Mouse (Mus musculus) stomach, embryonic 16.5 days (tissue): ENCODE results near the gene Kiz. TPM values are rescaled to one million over a fixed set of nuclear protein-coding genes. Genes with fewer than 3 reads are reported as not detected.

Experiments
- ATAC-seq: fragments of 200-750 bp; cut with Nextera tagmentation; 2 replicates; pipeline ENCODE4 v1.8.0; 2017; ENCODE audit warnings: moderate number of reproducible peaks, moderate TSS enrichment; ENCODE audit not compliant: insufficient read depth, low FRiP score
- H3K27ac ChIP-seq: fragments of 300-500 bp; sonication (generic); 2 replicates; pipeline ENCODE4 v1.5.1; 2014; ENCODE audit warnings: low read length
- H3K27me3 ChIP-seq: fragments of 300-500 bp; sonication (generic); 2 replicates; pipeline ENCODE4 v1.6.1; 2014; ENCODE audit warnings: low read length, control low read depth, mixed read lengths; ENCODE audit not compliant: control insufficient read depth, insufficient read depth
- H3K36me3 ChIP-seq: fragments of 300-500 bp; sonication (generic); 2 replicates; pipeline ENCODE4 v1.6.1; 2014; ENCODE audit warnings: low read length; ENCODE audit not compliant: control insufficient read depth, insufficient read depth
- H3K4me1 ChIP-seq: fragments of 300-500 bp; sonication (generic); 2 replicates; pipeline ENCODE4 v1.6.1; 2014; ENCODE audit warnings: low read length, control low read depth, mixed read lengths; ENCODE audit not compliant: control insufficient read depth, insufficient read depth
- H3K4me2 ChIP-seq: fragments of 300-500 bp; sonication (generic); 2 replicates; pipeline ENCODE4 v1.6.1; 2014; ENCODE audit warnings: low read depth, low read length, mixed read lengths
- H3K4me3 ChIP-seq: fragments of 300-500 bp; sonication (generic); replicated peaks from 2 replicates; pipeline ENCODE4 v1.5.1; 2014; ENCODE audit warnings: mild to moderate bottlenecking, low read length
- H3K9ac ChIP-seq: fragments of 300-500 bp; sonication (generic); 2 replicates; pipeline ENCODE4 v1.6.1; 2014; ENCODE audit warnings: low read length
- H3K9me3 ChIP-seq: fragments of 300-500 bp; sonication (generic); replicated peaks from 2 replicates; pipeline ENCODE4 v1.6.1; 2016; ENCODE audit warnings: low read length, control low read depth; ENCODE audit not compliant: control insufficient read depth
- WGBS: fragments of 180-500 bp; shearing (Covaris S2); extraction: QIAGEN DNeasy Blood & Tissue Kit; methylation state at CpG from one replicate; pipeline ENCODE4 v1.1.7; 2014; 5-methylcytosine and 5-hydroxymethylcytosine counted together
- polyA plus RNA-seq: library from polyadenylated mRNA; unstranded; fragments of >200 nt; fragmentation: Nextera tagmentation; extraction: Ambion mirVana; gene quantifications from 2 replicates; pipeline ENCODE4 v1.2.1, GENCODE M21; 2015

Kiz gene
- polyA plus RNA-seq, 1 experiment from 2014 or later = 26.7 TPM

- H3K4me3 ChIP-seq = peak overlapping the region; percentile 79
- H3K27ac ChIP-seq = peak overlapping the region; percentile 98
- no peaks in the 10 kb centered on the region for H3K9me3 ChIP-seq
- H3K27me3 ChIP-seq = no peaks in the 10 kb centered on the region
- H3K9ac ChIP-seq = peak overlapping the region; percentile 89; the same call in 1 of the 2 replicates
- WGBS = 17% methylated on average over 15 of the region's 15 CpGs
- H3K4me1 ChIP-seq = peaks cover 14% of the 10 kb centered on the region
- peak overlapping the region; percentile 69 for H3K4me2 ChIP-seq
- ATAC-seq = no peak
- H3K36me3 ChIP-seq = no peaks in the 10 kb centered on the region
These were observed 158.6 kb downstream of the Kiz start for GRCm38 (mm10) chr2:147014101-147014886.

Other genes with a start within 250 kb of the Kiz start
- 67.4 and 67.8 TPM in 2 replicates for gene Xrn2, start 157.1 kb downstream of the Kiz start, polyA plus RNA-seq
- gene Nkx2-4, start 229.6 kb downstream of the Kiz start, polyA plus RNA-seq = not detected in 2 replicates